Mouse (Mus musculus) layer of hippocampus, postnatal 25 days (tissue): ENCODE data around the gene Acp2. TPM values are rescaled to one million over a fixed set of nuclear protein-coding genes. Genes with fewer than 3 reads are reported as not detected.

ENCODE experiments used
- DNase-seq, 2 experiments: peaks; one replicate each; pipeline ENCODE4 v3.0.0; 2022; ENCODE audit warnings: mixed read lengths in 2 of 2, low spot score in 1 of 2; ENCODE audit errors: extremely low spot score in 1 of 2
- total RNA-seq, 2 experiments: library from RNA; stranded (reverse); gene quantifications; 2 replicates each; pipeline ENCODE4 v1.2.3; 2021

Acp2 gene
- 10 to 100 TPM; 52.1 to 55.9 TPM for total RNA-seq

- peak; percentile 89 to 98 for DNase-seq
Measured at GRCm38 (mm10) chr2:91202222-91202971, at the start of gene Acp2, which contains the start of gene Nr1h3. Gene Acp2 (plus strand): TSS chr2:91202885. Gene Nr1h3 (minus strand): TSS chr2:91202834.

GRCm38 (mm10) chr2:91152885-91153377, 49.8 kb upstream of the Acp2 start:
- DNase-seq, result no peak

GRCm38 (mm10) chr2:91154091-91154490, 48.6 kb upstream of the Acp2 start:
- DNase-seq, result no peak

- DNase-seq, result no peak
Measured at GRCm38 (mm10) chr2:91157002-91157752, 45.5 kb upstream of the Acp2 start.

- no peak for DNase-seq
Measured at GRCm38 (mm10) chr2:91160591-91160990, 42.1 kb upstream of the Acp2 start.

- no peak for DNase-seq
Measured at GRCm38 (mm10) chr2:91162952-91163351, 39.7 kb upstream of the Acp2 start.

GRCm38 (mm10) chr2:91163532-91163931, 39.2 kb upstream of the Acp2 start:
- no peak for DNase-seq

- no peak for DNase-seq
Measured at GRCm38 (mm10) chr2:91164991-91165390, 37.7 kb upstream of the Acp2 start.

- no peak for DNase-seq
Measured at GRCm38 (mm10) chr2:91167629-91168028, 35.1 kb upstream of the Acp2 start.

GRCm38 (mm10) chr2:91169587-91170322, 32.9 kb upstream of the Acp2 start:
- no peak for DNase-seq

GRCm38 (mm10) chr2:91175490-91175889, 27.2 kb upstream of the Acp2 start:
- no peak for DNase-seq

GRCm38 (mm10) chr2:91176234-91176633, 26.5 kb upstream of the Acp2 start:
- DNase-seq, result no peak

GRCm38 (mm10) chr2:91179825-91180224, 22.9 kb upstream of the Acp2 start:
- DNase-seq, result no peak

- DNase-seq, result no peak
Measured at GRCm38 (mm10) chr2:91180706-91181105, 22.0 kb upstream of the Acp2 start.

- no peak for DNase-seq
Measured at GRCm38 (mm10) chr2:91182016-91182404, 20.7 kb upstream of the Acp2 start.

- peak; percentile 73 to 81 for DNase-seq
Measured at GRCm38 (mm10) chr2:91182405-91183147, 20.1 kb upstream of the Acp2 start.

GRCm38 (mm10) chr2:91183148-91183513, 19.6 kb upstream of the Acp2 start:
- peak; percentile 88 to 89 for DNase-seq

- DNase-seq, result no peak
Measured at GRCm38 (mm10) chr2:91183711-91184405, 18.8 kb upstream of the Acp2 start, which contains the start of gene Madd. Gene Madd (minus strand): TSS chr2:91183837.

GRCm38 (mm10) chr2:91186208-91186607, 16.5 kb upstream of the Acp2 start:
- no peak for DNase-seq

- DNase-seq, result no peak
Measured at GRCm38 (mm10) chr2:91187431-91187830, 15.3 kb upstream of the Acp2 start.
